Mouse (Mus musculus): ENCODE measurements around the gene Tmem178.

Tmem178 gene

GRCm38 (mm10) chr17:80944530-80945198, at the start of gene Tmem178:
Gene Tmem178, plus strand, starts transcription at chr17:80944632.
- no peak for DNase-seq (ENCODE audit: low read depth)

DNA sequence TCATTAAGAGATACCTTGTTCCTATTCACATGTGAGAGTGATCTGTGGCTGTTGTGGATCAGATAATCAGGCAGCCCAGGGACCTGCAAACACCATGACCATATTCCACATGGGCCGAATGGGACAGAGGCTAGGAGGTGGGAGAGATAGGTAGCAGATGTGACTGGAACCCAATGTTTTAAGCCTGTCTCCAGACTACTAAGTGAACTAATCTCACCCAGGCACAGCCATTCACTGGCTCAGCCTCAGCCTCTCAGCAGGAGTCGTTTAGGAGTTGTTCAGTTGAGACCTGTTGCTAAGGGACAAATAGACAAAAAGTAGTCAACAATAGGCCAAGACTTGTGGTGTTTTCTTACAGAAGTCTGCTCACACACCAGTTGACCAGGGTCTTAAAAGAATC, 48.0 kb upstream of the Tmem178 start:
- DNase-seq (ENCODE audit: low read depth): no peak

- DNase-seq (ENCODE audit: low read depth): no peak
Observed at GRCm38 (mm10) chr17:80897709-80898440, 46.6 kb upstream of the Tmem178 start.

DNA sequence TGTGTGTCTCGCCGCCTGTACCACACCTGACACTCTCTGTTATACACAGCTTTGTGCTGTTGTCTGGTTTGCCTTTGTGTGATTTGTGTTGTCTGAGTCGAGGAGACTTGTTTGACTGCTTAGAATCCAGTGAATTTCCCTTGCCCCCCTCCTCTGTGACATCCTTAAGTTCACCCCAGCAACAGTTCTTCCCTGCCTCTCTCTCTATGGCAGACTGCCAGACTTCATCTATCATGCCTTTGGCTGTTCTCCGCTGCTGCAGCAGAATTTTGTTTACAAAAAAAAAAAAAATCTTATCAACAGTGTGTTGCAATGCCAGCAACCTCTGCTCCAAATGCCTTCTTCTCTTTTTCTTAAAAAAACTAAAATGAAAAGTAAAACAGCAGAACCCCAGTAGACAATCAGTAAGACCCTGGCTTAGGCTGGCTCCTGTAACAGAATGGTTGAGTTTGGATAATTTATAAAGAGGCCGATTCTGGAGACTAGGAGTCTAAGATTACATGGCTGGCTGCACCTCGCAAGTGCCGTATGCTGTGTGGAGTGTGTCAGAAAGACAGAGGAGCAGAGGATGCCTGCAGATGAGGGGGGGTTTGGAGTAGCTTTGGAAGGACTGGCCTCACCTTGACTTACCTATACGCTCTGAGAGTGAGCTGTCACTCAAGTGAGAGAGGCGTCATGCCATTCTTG, 44.8 kb upstream of the Tmem178 start:
- no peak for DNase-seq (ENCODE audit: low read depth)

- no peak for DNase-seq (ENCODE audit: low read depth)
Observed at GRCm38 (mm10) chr17:80900200-80900520, 44.3 kb upstream of the Tmem178 start.

DNA sequence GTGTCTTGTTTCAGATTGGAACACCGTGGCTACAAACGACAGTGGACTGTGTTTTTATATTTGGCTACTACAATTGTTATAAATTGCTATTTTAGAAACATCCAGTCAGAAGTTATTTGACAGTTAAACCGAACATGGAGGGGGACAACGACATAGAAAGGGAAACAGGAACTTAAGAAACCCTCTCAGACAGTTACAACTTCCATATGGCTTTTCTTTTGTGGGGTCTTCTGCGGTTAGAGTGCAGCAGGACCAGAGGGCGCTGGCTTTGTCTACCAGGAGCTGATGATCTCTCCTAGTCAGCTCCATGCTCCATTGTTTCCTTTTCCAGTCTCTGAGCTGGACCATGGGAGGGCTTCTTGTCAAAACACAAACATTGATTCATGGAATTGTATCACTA, 42.5 kb upstream of the Tmem178 start:
- DNase-seq (ENCODE audit: low read depth): no peak

DNA sequence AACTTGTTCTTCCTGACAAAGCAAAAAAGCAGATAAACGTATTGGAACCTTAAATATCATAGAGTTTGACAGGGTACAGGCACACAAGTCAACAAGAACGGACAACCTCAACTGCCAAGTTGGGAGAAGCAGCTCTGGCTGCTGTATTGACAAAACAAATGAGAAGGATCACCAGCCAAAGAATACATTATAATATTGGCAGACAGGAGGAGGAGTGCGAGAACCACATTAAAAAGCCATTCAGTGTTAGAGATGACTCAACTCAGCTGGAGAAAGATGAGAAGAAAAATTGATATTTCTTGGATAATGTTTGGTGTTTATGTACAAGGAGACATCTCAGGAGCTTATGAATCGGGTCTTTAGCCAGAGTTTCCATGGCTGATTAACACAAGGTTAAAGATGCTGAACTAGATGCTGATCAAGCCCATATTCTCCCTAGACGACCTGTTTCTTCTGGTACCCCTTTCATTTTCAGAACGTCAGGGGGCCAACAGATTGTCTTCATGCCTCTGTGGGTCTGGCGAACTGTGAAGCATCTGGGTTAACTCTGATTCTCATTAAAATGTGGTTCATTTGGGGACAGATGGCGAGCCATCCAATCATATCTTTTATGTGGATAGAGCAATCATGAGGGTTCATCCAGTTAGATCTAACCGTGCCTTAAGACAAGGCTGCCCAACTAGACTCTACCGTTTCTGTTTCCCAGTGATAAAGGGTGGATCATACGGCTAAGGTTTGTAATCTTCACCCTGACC, 41.1 kb upstream of the Tmem178 start:
- no peak for DNase-seq (ENCODE audit: low read depth)

- no peak for DNase-seq (ENCODE audit: low read depth)
Observed at GRCm38 (mm10) chr17:80904061-80904460, 40.4 kb upstream of the Tmem178 start.

DNA sequence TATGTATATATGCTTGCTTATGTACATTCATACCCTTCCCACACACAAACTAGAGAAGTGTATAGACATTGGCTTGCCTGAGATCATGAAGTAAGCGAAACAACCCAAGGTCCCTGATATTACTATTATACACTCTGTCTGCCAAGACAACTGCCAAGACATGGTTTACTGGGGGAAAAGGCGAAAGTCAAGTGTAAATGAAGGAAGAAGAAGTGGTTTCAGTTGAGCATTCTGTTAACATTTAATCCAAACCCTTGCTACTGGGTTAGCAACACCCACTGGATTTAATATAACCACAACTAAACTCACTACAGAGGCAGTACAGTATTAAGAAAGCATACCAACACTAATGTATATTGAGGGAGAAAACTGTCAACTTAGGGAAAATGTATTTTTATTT, 28.8 kb upstream of the Tmem178 start:
- no peak for DNase-seq (ENCODE audit: low read depth)

- DNase-seq (ENCODE audit: low read depth): no peak
Observed at GRCm38 (mm10) chr17:80919261-80919660, 25.2 kb upstream of the Tmem178 start.

GRCm38 (mm10) chr17:80921286-80922134, 22.9 kb upstream of the Tmem178 start:
- no peak for DNase-seq (ENCODE audit: low read depth)

DNA sequence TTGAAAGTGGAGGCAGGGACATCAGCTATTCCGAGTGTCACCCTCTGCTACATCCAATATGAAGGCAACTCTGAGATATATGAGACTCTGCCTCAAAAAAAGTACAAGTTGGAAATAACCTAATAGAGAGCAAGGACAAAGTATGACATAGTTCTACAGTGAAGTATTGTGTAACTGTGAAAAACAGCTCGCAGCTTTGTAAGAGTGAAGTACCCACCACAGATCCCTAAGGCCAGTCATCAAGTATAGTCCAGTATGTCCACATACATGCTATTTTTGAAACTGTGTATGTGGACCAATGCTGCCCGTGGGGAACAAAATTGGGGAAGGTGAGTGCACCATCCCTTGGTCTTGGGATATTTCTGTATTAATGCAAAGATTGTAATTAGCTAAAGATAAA, 18.9 kb upstream of the Tmem178 start:
- DNase-seq (ENCODE audit: low read depth): no peak

- DNase-seq (ENCODE audit: low read depth): no peak
Observed at GRCm38 (mm10) chr17:80927151-80927550, 17.3 kb upstream of the Tmem178 start.

GRCm38 (mm10) chr17:80932716-80933115, 11.7 kb upstream of the Tmem178 start:
- DNase-seq (ENCODE audit: low read depth): no peak

GRCm38 (mm10) chr17:80933401-80934029, 10.9 kb upstream of the Tmem178 start:
- peak; percentile 18 for DNase-seq (ENCODE audit: low read depth)

DNA sequence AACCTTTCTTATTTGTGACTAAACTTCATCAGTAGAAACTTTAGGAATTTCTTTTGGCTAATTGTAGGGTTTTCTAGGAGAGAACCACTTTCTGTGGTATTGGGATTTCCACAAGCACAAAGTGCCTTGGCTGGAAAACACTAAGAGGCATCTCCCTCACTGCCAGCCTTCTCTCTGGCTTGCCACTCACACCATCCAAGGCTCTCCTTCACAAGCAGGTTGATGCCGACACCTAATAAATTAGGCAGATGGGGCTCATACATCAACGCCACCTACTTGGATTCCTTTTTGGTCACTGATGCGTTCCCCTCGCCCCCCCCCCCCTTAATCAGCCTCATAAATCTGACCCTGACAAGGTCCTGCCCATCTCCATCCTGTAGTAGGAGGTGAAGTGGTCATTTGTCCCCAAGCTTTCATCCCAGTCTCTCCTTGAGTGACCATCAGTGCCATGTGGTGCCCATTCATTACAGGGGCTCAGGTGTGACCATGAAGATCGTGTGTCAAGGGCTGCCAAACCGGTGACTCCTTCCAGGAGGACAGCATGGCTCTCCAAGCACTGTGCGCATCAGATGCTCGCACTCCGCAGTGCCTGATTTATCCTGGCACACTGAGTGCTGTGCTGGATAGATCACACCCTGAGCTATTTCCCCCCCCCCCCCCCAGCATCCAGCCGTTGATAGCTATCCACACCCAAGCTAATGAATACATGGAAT, 8.5 kb upstream of the Tmem178 start:
- no peak for DNase-seq (ENCODE audit: low read depth)

DNA sequence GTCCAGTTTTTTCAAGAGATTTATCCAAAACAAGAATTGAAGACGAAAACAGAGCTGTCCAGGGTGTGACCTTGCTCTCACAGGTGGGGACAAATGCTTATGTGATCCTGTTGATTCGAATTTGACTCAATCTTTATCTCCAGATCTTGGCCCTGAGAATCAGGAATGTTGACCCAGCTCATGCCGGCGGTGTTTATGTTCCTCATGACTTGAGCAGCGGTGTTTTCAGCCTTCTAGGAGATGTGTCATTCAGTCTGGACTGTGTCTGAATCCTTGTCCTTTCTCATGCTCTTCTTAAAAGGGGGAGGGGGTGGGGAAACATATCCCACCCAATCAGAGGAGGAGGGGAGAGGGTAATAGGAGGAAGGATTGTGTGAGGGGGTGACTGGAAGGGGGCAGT, 7.9 kb upstream of the Tmem178 start:
- DNase-seq (ENCODE audit: low read depth): no peak

DNA sequence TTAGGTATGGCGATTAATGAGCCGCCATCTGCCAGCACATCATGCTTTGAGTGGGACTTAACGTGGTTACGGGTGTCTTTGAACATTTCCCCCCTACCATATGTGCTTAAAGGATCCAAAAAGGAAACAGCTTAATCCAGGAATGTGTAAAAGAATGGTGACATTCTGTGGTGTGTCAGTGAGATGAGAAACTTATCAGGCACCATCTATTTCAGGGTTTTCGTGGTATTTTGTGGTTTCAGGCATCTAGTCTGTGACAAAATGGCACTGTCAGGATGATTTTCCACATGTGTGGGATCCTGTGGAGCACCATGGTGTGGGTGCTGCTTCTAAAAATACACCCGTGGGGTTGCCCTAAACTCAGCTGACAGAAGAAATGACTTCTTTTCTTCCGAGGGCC, 4.6 kb upstream of the Tmem178 start:
- no peak for DNase-seq (ENCODE audit: low read depth)

GRCm38 (mm10) chr17:80941857-80942256, 2.6 kb upstream of the Tmem178 start:
- no peak for DNase-seq (ENCODE audit: low read depth)

GRCm38 (mm10) chr17:80943835-80944529, 450 bp upstream of the Tmem178 start:
- DNase-seq (ENCODE audit: low read depth): no peak
